Mouse (Mus musculus): ENCODE measurements around the gene Hspa2.

Gene Hspa2

GRCm38 (mm10) chr12:76403886-76404537 lies at the start of gene Hspa2:
Gene Hspa2 (plus strand): TSS chr12:76404176.
- peak; percentile 100 for DNase-seq

- no peak for DNase-seq
Observed at GRCm38 (mm10) chr12:76360868-76361267, 43.1 kb upstream of the Hspa2 start.

DNA sequence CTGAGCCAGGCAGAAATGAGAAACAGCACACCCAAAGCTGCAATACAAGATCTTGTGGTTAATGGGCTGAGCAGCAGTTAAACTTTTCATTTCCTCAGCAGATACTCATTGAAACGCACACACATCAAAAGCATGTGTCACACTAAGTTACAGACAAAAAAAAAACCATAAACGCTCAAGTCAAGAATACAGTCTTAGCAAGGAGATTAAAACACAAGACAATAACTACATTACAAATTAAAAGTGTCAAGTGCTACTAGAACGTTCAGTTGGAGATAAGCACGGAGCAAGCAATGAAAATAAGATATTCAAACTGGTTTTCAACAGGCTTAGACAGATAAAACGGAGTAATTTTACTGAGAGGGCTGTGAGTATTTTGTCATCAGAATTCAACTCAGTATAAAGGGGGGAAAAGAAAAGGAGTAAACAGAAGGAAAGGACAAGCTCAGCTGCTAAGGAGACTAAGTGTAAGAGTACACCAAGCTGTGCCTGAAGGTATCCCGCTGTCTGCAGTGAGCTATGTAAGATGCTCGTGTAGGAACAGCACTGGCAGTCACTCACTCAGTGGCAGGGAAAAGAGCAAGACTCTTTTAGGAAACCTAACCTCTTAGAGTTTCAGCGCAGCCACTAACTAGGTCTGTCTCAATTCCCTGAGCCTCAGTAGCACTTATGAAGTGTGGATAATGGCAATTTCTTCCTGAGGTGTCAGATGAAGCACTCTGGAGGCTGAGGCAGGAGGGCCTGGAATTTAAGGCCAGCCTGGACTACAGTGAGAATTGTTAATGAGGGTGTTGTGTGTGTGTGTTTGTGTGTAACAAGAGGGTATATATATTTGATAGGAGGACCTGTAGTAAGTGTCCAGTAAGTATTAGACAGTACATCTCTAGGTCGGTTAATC lies 42.3 kb upstream of the Hspa2 start:
- no peak for DNase-seq

DNA sequence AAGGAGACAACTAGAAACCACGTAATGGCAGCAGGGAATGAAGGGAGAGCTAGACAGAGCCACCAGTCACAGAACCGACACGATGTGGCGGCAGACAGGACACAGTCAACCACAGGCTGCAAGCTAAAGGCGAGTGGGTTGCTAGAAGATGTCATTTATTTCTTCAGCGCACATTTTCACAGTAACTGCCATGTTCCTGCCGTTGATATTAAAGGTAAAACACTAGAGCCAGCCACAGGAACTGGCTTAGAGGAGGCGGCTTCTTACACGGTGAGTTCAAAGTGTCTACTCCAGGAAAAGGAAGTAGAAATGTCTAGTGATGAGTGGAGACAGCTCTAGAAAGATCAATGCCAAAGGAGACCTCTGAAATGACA lies 41.7 kb upstream of the Hspa2 start:
- no peak for DNase-seq

- no peak for DNase-seq
Observed at GRCm38 (mm10) chr12:76366276-76366675, 37.7 kb upstream of the Hspa2 start.

- DNase-seq = no peak
Observed at GRCm38 (mm10) chr12:76367096-76367995, 36.6 kb upstream of the Hspa2 start.

DNA sequence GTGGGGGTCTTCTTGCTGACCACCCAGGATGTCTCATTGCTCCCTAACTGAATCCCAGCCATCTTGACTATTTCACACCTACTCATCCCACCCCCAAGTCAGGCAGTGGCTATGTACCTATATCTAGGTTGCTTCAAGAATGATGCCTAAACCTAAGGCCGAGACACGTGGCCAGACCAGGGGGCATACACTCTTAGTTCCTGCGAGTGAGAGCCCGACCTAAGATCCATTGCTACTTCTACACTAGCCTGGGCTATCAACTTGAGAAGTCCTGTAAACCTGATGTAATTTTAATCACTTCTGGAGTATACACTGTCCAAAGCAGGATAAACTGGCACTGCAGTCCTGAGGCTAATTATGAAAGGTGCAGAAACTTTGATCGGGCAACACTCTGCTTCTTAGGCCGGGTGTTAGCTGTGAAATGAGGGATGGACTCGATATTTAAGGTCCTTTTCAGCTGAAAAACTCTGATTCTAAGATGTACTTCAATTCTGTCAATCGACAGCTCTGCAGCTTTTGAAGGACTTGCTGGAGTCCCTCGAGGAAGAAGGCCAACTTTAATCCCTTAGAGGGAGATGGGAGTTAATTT lies 35.7 kb upstream of the Hspa2 start:
- DNase-seq = no peak

DNA sequence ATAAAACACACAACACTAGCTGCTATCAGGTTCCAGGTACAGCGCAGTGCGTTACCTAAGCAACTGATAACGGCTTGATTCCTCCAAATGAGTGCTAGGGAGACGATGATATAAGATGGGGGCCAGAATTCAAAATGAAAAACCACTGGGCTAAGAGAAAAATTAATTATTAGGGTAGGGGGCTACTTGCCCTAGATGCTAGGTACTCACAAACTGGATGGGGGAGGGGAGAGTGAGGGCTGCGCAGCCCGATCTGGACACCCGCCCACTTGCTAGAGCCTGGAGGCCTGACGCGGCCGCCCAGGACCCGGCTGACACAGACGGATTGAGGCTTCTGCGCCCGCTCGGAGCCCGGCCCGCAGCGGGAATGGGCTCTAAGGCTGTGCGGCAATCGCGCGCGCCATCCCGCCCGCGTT lies 35.2 kb upstream of the Hspa2 start:
- DNase-seq = no peak

DNA sequence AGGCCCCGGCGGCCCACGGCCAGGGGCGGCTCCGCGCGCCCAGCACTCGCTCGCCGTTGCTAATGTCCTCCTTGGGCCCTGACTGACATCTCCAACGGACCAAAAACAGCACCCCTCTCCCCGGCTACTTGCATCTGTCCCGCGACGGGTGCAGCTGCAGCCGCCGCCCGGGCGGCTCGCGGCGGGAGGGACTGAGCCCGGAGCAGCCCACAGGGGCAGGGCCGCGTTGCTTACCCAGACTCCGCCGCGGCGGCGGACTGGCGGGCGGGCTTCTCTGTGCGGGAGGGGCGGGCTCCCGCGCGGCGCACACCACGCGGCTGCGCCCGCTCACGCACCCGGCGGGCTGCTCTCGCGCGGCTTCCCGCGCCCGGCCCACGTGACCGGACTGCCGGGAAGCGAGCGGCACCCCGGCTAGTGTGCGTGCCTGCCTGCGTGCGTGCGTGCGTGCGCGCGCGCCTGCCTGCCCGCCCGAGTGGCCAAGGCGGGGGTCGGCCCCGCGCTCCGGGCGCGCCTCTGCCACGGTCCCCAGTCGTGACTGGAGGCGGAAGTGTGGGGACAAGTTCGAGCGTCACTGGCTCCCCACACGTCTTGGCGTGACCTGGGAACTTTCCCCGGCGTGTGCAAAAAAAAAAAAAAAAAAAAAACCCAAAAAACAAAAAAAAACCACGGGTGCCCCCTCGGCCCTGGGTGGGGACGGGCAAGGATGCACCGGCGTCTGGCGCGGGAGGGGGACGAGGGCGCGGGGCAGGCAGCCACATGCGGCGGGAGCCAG lies 34.6 kb upstream of the Hspa2 start, which contains the start of gene Zbtb25:
Gene Zbtb25 (minus strand): TSS at position 397 of the 772 bp plus-strand sequence.
- DNase-seq = peak; percentile 95

GRCm38 (mm10) chr12:76369978-76370830 lies 33.8 kb upstream of the Hspa2 start, which contains the start of gene Zbtb1:
Gene Zbtb1 (plus strand): TSS chr12:76370266.
- DNase-seq = peak; percentile 88

DNA sequence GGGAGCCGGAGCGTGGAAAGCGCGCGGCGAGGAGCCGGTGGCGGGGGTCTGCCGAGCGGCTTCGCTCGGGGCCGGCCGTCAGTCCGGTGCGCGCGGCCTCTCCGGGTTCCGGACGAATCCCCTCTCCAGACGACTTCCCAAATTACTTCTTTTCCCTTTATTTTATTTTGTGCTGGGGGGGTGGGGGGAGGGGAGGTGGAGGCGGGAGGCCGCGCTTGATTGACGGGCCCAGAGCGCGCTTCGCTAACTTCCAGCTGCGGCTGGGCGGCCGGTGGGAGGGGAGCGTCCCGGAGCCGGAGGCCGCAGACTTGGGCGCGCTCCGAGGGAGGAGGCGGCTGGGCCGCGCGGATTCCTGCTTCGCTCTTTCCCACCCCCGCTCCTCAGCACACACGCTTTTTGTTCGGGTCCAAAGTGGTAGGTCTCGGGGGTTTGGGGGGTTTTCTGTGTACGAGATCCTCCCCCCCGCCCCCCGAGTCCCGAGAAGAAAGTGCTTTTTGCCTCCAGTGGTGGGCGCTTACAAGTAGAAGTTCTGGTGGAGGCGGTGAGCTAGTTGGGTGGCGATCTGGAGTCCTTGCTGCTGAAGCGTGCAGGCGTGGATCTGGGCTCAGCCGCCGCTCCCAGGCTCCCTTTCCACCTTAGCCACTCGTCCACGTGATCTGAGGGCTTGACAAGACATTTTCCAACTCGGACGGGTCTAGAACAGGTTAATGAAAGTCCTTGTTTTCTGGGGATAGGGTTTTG lies 33.0 kb upstream of the Hspa2 start:
- peak; percentile 69 for DNase-seq

DNA sequence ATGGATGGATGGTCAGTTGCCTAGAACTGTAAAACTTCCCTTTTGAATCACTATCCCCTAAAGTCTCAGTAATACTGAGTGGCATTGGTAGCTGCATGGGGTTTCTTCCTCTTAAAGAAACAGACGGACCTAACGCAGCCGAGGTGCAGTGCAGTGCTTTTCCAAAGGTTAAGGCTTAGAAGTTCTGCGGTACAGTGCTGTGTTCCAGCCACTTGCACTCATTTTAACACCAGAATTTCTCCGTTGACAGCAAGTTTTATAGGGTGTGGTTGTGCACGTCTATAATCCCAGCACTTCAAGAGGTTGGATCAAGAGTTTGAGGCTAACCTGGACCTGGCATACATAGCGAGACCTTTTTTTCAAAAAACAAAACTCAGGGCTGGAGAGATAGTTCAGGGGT lies 31.9 kb upstream of the Hspa2 start:
- no peak for DNase-seq

GRCm38 (mm10) chr12:76372881-76373818 lies 30.8 kb upstream of the Hspa2 start:
- no peak for DNase-seq

- DNase-seq = no peak
Observed at GRCm38 (mm10) chr12:76373991-76374390, 30.0 kb upstream of the Hspa2 start.

DNA sequence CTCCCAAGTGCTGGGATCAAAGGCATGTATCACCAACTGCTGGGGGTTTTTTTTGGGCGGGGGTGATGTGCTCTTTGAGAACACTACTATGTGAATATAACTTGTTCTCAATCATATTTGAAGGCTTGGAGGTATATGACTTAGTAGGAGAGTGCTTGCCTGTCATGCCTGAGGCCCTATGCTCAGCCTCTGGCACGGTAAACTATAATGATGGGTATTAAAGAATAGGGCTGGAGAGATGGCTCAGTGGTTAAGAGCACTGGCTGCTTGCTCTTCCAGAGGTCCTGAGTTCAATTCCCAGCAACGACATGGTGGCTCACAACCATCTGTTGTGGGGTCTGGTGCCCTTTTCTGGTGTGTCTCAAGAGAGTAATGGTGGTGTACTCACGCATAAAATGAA lies 29.1 kb upstream of the Hspa2 start:
- no peak for DNase-seq

DNA sequence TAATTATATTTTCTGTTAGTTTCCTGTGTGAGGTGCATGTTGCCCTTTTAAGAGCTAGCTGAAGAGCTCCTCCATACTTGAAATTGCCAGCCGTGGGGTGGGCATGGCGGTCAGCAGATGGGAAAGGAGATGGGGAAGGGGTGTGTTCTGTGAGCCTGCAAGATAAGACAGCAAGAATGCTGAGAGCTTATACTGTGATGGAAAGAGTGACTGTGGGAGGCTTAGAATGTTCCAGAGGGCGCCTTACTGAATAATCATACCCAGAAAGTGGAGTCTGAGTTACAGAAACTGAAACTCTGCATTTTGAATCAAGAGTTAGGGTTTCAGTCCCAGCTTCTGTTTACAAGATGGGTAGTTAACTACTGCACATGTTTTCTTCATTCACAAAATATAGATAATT lies 28.5 kb upstream of the Hspa2 start:
- no peak for DNase-seq

DNA sequence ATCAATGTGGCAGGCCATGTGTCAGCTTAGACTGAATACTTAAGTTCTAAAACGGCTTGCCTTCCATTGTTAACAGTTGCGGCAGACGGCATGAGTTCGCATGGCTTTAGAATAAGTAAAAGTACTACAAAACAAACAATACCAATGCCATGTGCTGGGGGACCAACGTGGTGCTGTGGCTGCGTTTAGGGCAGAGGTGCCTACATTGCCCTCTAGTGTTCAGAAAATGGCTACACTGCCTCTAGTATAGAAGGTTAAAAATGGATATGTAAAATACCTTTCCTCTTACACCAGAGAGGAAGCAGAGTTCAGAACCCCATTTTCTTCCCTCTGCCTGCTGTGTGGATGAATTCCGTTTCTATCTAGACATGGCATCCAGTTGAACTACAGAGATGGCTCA lies 27.3 kb upstream of the Hspa2 start:
- no peak for DNase-seq

DNA sequence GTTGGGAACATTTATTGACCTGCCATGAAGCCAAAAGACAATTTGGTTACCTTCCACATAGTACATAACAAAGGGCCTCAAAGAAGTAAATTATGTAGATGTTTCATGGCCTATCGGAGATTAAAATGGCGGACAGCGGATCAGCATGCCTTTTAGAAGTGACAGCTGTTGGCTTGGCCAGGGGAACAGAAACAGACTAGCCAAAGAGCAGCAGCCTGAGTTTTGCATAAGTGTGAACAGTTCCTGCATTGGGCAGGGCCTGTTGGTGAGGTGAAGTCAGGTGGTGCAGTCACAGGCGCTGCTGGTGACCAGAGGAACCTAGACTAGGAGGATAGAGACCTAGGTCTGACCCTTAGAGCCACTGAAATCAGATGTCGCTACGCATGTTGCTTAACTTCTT lies 26.9 kb upstream of the Hspa2 start:
- no peak for DNase-seq

- no peak for DNase-seq
Observed at GRCm38 (mm10) chr12:76377726-76378125, 26.2 kb upstream of the Hspa2 start.
